Mouse (Mus musculus) thymus, postnatal 36 days (tissue): Measurements from ENCODE around the gene Lhx2.

Experiments
- DNase-seq, 2 experiments: peaks; one replicate each; pipeline ENCODE4 v3.0.0; 2022; ENCODE audit warnings: mixed read lengths in 2 of 2

Gene Lhx2

DNA sequence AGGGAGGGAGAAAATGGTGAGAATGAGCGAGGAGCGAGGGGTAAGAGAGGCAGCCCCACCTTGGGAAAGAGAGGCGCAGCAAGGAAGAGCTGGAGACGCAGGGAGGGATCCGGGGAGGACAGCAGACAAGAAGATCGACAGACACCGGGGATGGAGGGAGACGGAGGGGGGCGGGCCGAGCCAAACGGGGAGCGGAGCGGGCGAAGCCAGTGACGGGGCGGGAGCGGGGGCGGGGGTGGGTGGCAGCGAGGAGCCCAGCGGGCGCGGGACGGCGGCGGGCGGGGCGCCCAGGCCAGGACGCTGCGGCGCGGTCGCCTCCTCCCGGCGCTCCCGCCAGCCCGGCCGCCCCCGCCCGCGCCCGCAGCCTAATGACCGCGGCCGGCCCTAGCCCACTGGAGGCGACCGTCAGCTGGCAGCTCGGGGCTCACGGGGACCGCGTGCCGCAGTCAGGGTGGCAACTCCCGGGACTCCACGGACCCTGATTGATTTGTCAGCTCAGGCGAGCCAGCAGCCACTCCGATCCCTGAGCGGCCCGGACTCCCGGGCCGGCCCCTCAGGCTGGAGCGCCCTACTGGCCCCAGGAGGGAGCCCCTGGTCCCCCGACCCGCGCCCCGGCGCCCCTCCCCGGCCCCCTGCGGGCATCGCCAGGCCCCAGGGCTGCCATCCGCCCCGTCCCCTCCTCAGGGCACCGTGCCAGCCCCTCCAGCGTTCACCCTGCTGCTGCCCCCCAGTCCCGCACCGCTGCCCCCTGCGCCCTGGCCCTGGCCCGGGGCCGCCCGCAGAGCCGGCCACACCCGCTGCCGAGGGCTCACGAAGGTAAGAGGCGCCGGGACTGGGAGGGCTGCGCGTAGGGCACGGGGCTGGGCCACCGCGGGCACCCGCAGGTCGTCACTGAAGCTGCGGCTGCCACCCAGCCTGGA is at the start of gene Lhx2:
Gene Lhx2 (plus strand): TSS at position 292 of the 920 bp plus-strand sequence.
- DNase-seq: no peak

DNA sequence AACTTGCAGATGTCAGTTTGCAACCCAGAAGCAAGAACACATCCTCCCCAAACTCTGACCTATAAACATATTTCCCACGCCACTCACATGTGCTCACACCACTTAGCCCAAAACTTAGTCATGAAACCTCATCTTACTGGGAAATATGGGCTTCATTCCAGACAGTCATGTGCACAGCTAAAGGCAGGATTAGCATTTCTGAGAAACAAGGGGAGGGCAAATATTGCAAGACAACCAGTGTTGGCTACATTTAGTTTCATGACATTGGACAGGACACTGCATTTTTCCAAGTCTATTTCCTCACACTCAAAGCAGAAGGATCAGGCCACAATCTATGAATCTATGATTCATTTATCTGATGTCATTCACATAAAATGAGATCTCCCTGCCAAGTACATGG is 47.6 kb upstream of the Lhx2 start:
- DNase-seq: no peak

DNA sequence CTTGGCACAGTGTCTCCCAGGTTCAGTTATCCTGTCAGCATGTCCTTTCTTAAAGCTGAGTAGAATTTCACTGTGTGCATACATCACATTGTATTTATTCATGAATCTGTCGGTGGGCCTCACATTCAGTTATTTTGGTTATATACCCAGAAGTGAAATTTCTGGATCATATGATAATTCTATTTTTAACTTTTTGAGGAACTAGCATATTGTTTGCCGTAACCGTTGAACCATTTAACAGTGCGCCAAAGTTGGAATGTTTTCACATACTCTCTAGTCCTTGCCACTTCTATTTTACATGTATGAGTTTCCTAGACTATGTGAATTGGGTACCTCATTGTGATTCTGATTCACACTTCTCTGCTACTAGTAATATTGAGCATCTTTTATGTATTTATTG is 43.1 kb upstream of the Lhx2 start:
- DNase-seq: no peak

DNA sequence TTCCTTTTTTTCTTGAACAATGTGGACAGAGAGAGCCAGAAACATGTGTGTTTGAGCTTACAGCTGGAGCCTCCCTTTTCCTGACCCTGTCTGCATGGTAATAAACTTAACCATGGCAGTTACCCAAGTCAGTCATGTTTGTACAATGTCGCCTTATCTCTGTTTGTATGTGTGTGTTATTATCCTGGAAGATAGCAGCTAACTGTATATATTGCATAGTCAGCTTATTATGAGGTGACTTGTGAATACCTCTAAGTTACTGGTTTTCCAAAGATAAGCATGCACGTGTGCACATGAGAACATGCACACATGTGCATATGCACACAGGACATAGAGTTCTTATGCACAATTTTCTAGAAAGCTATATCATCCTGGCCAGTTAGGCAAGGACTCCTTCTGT is 38.1 kb upstream of the Lhx2 start:
- DNase-seq: no peak

DNA sequence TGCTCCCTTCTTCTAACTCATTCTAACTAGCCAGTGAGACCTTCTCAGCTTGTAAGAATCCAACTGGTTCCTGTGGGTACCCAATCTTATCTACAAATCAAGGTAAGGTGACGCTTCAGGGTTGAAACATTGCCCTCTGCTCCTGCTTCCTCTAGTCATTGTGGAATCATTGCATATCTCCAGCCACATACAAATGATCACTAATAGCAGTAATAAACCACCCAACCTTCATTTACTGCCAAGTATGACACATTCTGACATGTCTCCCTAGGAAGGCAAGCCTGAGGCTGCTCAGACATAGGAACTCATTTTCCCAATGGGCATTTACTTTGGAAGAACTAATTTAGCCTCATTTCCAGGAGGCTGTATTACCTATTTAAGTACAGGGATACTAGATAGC is 33.9 kb upstream of the Lhx2 start:
- DNase-seq: no peak

DNA sequence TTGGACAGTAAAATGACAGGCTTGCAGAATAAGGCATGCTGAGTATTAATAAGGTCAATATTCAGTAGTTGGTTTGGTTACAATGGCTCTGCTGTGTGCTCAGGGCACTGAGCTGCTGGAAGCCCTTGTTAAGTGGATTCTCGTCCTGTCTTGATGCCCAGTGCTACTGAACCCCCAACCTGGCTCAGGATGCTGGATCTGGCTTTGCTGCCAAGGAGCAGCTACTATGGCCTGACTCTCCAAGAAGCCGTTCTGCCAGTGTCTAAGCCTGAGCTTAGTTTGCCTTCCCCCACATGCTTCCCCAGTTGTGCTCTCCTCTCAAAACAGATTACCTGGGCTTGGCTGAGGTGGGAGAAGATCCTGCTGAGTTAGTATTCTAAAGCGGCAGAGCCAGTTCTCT is 26.2 kb upstream of the Lhx2 start:
- no peak for DNase-seq

DNA sequence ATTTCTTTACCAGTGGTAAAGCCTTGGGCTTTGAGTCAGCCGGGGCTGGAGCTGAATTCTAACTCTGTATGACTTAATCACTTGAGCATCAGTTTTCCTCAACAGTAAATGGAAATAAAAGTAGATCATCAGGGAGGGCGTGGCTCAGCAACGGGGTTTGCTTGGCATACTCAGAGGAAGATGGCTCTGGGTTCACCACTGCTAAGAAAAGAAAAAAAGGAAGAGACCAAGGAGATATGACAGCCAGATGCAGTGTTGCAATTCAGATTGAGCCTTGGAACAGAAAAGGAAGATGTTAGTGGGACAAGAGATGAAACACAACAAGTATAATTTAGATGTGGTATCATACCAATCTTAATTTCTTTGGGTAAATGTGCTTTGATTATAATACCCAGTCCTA is 25.7 kb upstream of the Lhx2 start:
- no peak for DNase-seq

DNA sequence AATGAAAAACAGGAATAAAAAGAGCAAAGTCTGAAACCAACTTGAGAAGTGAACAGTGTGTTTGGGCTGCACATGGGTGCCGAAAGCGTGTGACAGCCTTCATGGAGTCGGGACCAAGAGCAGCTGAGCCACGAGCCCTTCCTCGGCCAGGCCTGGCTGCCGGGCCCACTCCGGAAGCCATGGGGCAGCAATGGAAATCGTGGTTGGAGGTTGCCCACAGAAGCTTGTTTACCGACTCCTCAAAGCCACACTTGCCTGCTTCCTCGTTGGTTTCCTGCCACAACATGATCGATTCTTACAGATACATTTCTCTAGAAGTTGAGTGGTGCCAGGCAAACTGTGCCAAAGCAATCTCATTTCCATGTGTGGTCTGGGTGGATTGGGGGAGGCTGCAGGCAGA is 20.0 kb upstream of the Lhx2 start:
- DNase-seq: peak; percentile 30 to 39

DNA sequence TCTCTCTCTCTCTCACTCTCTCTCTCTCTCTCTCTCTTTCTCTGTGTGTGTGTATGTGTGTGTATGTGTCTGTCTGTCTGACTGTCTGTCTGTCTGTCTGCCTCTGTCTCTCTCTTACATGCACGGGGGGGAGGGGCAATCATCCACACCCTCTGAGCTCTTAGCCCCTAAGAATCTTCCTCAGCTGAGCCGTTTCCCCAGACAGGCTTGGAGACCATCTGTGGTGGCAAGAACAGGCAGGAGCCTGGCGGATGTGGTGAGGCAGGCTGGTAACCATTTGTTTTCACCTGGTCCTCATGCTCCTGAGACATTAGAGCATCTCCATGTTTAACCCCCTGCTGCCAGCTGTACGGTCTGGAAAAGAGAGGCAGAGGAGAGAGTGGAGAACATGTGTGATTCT is 18.2 kb upstream of the Lhx2 start:
- DNase-seq: peak; percentile 36 to 70

DNA sequence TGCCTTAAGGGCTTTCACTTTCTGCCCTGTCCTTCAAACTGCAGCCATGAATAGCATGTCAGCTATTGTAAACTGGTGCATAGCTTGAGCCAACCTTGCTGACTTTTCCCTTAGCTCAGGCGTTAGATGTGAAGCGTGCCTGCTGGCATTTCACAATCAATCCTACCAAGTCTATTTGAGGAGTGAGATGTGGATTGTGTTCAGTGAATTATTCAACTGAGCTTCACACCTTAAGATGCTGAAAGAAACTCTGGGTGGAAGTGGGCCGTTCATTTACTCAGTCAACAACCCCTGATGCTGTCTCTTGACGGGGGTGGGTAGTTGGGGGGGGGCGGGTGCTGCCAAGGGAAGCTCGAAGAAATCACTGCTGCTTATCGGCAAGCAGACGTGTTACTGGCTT is 15.7 kb upstream of the Lhx2 start:
- DNase-seq: no peak

DNA sequence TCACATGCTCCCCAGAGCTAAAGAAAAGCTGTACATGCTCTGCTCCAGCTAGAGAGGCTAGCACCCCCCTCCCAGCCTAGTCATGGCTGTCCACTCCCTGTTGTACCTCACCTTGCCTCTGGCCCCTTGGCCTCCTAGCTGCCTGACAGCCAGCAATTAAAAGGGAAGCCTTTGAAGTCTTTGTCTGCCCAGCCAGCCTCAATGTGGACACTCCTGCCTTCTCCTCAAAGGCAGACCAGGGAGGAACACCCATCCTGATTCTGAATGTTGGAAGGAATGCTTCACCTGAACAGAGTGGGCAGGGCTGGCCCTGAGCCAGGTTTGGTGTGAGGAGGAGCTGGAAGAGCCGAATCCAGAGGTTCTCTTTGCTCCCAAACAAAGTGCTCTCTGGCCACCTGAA is 12.4 kb upstream of the Lhx2 start:
- DNase-seq: no peak

DNA sequence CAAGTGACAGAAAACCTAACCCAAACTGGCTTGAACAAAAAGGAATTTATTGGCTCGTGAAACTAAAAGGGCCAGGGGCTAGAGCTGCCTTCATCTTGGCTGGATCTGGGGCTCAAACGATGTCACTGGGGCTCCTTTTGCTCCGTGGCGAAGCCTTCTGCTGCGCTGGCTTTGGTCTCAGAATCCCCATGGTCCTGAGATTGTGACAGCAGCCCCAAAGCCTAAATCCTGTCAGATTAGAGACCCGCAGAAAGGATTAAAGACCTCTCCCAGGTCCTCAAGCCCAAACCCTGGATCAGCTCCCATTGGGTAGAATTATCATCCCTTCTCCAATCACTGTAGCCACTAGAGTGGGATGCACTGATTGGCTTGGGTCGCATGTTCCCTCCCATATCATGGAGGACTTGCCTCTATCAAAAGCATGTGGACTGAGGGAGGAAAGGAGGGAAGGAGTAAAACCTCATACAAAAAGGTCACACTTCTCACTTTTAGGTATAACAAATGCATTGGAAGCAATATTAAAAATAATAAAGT is 5.4 kb upstream of the Lhx2 start:
- no peak for DNase-seq

DNA sequence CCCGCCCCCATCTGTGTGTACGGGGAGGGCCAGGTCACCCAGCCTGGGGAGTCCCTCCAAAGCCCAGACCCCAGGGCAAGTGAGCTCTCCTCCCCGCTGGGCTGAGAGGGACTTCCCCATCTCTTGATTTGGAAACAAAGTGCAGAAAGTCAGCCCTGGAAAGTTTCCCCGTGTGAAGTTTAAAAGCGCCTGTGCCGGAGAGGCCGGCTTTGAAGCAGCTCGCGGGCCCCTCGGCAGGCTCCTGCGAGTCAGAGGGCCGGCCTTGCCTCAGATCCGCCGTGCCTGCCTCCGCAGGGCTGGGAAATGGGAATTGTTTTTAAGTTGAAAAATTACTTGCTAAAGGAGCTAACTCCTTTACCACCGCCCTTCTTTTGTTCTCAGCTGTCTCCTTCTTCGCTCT is 2.5 kb upstream of the Lhx2 start:
- DNase-seq: peak in 1 of 2 experiments; percentile 17

DNA sequence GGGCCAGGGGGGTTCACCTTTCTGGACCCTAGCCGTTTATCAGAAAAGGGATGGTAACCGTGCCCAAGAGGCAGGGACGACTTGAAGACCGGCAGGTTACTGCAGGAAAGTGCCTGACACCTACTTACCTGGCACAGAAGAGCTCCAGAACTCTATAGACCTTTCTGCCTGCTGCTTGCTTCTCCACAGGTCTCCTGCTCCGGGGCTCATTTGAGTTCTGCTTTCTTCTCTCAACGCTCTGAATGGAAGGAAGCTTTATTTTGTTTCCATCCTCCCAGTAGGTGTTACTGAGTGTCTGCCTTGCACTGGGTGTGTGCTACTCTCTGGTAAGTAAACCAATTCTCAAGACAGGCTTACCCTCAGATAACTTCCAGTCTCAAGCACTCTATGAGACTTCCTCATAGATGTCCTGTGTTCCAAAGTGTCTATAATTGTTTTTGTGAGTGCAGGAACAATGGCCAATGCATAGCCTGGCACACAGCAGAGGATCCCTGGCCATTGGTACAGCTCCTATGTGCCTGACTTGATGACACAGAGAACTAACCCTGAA is 1.9 kb upstream of the Lhx2 start:
- DNase-seq: no peak

DNA sequence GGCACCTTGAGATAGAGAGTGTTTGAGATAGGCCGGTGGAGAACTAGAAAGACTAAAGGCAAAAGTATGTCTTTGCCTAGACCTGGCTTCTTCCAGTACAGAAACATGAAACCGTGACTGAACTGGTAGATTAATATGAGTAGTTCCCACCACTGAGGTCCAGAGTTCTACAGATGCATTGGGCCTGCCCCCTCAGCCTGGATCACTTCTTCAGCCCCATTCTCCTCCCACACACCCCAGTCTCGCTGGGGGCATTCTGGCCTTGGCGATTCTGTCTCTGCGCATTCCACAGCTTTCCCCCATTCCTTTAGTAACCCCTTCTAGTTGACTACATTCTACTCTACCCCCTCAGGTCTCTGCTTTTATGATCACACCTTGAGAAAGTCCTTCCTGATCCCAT is 1.4 kb upstream of the Lhx2 start:
- DNase-seq: no peak

DNA sequence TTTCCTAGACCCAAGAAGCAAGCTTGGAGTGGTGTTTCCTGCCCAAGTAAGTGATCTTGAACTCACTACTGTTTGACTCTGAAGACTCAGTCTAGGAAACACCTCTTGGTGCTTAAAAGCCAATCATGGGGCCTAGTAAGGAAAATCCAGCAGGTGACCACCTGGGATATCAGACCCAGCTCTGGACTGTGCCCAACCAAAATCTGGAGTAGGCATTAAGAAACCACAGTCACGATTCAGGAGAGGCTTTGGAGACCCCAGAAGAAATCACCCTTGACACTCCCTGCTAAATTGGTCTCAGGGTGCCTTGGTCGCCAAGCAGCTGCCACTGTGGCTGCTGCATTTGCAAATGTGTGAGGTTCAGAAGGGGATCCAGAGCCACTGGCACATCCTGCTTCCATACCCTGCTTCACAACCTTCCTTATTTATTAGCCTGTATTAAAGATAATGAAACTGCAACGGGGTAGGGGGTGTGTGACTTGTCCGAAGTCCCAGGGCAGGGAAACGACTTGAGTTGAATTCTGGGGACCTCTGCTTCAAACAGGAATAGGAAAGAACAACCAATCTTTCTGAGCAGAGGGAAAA is 641 bp upstream of the Lhx2 start:
- DNase-seq: no peak

DNA sequence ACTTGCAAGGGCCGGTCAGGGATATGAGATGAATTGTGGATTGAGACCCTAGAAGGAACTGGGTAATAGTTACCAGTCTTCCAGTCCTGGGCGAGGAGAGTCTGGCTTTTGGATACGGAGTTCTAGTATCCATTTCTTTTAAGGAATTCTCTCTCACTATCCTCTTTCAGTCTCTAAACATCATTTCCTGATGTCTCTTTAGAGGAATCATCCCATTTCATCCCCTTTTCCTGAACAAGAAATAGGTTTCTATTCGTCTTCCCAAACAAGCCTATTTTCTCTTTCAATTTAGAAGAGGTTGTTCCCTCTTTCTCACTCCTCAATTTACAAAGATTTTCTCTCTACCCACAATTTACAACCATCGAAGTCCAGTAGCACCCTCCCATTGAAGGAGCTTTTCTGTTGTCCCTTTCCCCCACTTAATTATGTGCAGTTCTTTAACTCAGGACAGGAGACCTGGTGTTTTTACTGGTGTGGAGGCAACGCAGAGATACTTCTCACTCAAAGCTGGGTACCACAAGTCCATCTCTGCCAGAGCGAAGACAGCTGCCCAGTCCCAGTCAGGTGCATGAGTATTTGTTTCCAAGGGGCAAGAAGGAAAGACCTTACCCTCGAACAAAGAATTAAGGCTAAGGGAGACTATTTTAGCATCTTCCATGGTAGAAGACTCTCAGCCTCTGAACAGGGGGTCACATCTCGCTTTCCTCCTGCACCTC is 987 bp downstream of the Lhx2 start:
- no peak for DNase-seq

DNA sequence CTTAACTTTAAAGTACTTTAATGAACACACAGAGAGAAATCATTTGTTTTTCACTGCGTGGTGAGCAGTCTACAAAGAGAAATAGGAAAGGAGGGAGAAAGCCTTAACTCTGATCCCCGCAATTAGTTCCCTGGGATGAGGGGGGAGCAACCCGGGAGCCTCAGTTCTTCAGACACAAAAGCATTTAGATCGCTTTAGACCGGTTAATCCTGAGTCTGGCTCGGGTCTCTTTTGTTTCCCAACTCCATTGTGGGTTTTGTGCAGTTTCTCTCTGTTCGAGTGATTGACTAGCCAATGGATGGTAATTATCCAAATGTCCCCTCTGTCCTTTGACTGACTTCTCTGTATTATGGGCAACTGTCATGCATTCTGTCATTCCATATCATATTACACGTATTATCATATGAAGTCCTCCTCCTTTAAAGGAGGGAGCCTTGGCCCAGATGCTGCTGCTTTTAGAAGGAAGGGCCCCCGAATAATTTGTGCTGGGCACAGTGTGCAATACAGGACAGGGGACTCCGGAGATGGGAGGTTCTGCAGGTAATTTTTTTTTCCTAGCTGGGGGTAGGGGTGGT is 1.6 kb downstream of the Lhx2 start:
- no peak for DNase-seq

DNA sequence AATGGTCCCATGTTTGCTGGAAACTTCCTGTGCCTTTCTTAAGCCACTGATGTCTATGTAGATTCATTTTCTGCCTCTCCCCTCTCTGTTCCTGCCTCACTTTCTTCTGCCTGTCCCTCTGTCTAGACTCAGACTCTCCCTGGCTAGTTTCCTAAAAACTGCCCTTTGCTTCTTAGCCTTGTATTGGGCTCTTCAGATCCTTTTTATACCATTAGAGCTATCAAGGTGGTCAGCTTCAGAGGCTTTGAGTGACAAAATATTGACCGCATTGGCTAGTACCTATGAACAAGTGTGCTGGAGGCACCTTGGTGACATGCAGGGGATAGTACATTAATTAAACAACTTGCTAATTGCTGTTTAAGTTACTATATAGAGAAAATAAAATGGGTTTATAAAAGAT is 4.5 kb downstream of the Lhx2 start:
- DNase-seq: no peak

DNA sequence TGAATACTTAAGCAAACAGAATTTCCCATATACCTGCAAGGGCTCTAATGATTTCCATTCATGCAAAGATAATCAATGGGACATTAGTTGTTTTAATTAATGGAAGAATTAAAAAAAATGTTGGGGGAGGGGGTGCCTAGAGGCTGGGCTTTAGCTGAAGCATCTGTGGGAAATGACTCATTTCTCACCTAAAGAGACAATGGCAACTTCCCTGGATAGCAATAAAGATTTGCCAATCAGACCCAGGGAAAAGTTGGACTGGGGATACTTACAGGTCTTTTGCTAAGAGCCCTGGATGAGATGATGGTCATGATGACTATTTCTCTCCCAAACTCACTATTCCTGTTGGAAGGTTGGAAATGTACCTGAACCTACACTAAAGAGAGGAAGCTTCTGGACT is 5.6 kb downstream of the Lhx2 start:
- DNase-seq: no peak

DNA sequence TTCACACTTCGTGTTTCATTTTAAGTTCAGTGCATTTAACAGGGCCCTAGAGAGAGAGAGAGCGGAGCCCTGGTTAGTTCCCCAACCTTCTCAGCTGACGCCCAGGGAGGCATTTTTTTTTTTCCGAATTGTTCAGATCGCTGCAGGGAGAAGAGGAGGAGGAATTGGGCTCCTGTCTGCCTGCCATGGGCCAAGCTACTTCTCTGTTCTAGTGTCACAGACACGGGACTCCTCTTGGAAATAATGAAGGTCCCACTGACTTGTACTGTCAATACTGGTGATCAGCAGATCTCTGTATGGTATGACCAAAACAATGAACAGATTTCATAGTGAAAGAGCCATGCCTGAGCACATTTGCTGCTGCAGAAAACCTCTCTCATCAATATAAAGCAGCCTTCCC is 7.3 kb downstream of the Lhx2 start:
- no peak for DNase-seq

DNA sequence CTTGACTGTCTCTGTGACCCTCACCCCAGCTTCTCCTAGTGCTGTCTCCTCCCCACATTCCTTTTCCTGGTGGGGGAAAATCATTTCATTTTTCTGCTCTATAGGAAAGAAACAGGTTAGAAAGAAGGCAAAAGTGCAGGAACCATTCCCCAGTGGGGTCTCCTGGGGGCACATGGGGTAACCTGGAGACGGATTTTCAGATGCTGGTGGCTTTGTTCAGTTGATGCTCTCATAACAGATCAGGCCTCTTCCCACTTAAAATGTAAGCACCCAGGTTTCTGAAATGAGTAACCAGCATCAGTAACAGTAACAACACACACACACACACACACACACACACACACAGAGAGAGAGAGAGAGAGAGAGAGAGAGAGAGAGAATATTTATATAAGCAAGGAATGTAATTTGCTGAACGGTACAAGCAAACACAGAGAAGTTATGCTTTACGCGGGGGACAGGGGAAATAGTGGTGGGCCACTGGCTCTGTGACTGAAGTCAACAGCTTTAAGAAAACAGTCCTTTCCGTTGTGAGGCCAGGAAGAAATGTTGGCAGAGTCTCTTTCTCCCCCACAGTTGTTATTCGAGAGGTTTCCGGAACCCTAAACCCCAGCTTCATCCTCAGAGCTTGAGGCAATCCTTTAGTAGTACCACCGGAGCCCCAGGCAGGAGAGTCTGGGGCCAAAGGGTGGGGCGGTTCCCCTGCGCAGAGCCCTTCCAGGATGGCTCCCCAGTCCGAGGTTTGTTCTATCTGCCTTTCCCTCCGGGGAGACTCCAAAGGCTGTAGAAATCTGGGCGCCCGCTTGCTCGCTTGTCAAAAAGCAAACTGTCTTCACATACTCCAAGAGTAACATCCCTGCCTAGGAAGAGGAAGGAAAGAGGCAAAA is 8.0 kb downstream of the Lhx2 start:
- DNase-seq: no peak
